Mouse (Mus musculus) spleen, postnatal 14 days (tissue): ENCODE results near the gene Esr1.
"Not testable (repeated sequence)": the region's sequence is repeated elsewhere in the genome, so short reads cannot be mapped to it uniquely, and the experiment has no call there.

Experiments used
- DNase-seq, 2 experiments: peaks; one replicate each; pipeline ENCODE4 v3.0.0; 2021 to 2022; ENCODE audit warnings: low spot score in 2 of 2

Esr1 gene

GRCm38 (mm10) chr10:4611386-4612155 is at the start of gene Esr1:
Esr1 (plus strand) TSS chr10:4611593.
- no peak for DNase-seq

GRCm38 (mm10) chr10:4565148-4565547 is 46.2 kb upstream of the Esr1 start:
- DNase-seq = no peak

DNA sequence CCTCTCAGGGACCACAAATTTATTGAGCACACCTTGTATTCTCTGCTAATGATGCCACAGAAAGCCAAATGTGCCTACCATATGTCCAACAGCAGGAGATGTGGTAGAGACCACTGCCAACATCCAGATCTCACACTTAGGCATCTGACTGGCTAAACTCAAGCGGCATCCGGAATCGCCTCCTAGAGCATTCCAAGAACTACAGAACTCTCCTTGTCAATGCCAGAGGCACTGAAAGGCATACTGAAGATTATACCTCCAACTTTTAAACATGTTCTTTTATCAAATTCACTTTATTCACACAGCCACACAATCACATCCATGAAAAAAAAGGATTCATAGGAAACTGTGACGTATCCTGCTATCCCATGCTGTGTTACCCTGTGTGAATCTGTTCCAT is 40.6 kb upstream of the Esr1 start:
- DNase-seq = no peak

DNA sequence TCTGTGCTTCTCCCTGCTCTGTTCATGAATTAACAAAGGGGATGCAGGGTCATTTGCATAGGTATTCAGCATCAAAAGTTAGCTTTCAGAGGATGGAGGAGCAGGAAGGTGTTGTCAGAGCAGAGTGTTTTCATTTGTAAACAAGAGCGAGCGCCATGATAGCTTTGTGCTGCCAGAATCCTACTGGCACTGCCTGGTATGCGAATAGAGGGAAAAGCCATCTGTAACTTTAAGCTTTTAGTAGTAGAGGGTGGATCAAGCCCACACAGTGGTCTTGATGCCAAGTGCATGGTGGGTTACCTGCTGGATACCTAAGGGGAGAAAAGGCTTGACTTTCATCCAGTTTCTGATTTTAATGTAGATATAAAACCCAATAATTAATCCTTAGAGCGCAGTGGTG is 40.1 kb upstream of the Esr1 start:
- DNase-seq = no peak

- DNase-seq = no peak
Measured at GRCm38 (mm10) chr10:4581905-4582304, 29.5 kb upstream of the Esr1 start.

GRCm38 (mm10) chr10:4586691-4587090 is 24.7 kb upstream of the Esr1 start:
- no peak for DNase-seq

- DNase-seq = no peak
Measured at GRCm38 (mm10) chr10:4589576-4589975, 21.8 kb upstream of the Esr1 start.

GRCm38 (mm10) chr10:4590956-4591355 is 20.4 kb upstream of the Esr1 start:
- DNase-seq = no peak

- DNase-seq = no peak
Measured at GRCm38 (mm10) chr10:4593828-4594227, 17.6 kb upstream of the Esr1 start.

DNA sequence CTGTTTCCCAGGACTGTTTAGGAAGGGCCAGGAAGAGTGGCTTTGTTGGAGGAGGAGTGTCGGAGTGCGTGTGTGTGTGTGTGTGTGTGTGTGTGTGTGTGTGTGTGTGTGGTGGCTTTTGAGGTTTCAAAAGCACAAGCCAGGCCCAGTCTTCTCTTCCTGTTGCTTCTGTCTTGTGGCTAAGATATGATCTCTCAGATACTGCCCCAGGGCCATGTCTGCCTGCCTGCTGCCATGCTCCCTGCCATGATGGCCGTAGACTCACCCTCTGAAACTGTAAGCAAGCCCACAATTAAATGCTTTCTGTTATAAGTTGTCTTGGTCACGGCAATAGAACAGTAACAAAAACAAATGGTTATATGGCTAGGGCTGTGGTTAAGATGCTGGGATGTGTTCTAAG is 14.2 kb upstream of the Esr1 start:
- DNase-seq = no peak

DNA sequence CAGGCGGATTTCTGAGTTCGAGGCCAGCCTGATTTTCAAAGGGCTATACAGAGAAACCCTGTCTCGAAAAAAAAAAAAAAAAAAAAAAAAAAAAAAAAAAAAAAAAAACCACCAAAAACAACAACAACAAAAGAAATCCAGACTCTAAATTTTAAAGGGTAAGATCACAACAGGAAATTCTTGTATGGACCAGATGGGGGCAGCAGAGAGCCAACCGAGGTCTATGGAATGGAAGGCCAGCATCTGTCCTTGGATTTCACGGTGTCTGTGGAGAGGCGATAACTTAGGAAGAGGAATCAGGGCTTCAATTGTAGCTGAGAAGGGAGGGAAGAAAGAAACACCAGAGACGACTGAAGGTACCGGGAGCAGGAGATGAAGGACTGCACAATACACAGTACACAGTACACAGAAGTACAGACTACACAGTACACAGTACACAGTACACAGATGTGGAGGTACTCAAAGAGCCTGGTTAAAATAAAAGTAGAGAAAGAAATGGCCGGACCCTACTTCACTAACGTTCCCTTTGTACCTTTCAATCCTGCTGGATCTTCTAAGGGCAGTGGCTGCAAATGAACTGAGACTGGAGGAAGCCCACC is 13.1 kb upstream of the Esr1 start:
- no peak for DNase-seq

DNA sequence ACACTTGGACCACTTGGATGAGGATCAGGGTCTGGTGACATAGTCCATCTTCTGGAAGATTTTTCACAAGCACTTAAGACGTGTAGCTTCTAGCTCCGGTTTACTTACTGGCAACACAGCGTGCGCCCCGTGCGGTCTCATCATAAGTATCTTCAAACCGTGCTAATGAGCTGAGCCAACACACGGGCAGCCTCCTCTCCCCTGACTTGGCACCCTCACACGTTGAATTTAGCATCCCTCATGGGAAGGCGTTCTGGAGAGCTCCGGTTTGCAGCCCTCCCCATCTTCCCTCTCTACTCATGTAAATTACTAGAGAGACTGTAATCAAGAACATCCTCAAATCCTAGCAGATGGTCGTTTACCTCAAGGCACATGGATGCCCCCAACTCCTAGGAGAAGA is 12.5 kb upstream of the Esr1 start:
- no peak for DNase-seq

DNA sequence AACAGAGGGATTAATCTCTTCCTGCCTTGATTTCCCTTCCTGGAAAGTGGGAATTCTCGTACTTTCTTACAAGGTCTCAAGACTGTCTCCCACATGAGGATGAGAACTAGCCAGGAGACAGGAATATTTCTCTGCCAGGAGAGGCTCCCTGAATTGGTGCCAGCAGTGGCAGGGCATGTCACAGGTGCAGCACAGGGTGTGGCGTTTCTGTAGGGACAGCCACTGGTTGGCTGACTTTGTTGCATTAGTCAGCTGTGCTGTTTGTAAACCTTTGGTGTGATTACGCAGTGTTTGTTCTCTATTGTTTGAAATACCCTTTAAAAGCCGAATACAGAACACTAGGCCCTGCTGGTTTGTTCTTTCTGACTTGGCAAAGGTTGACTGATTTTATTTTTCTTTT is 11.8 kb upstream of the Esr1 start:
- no peak for DNase-seq

GRCm38 (mm10) chr10:4600796-4601474 is 10.5 kb upstream of the Esr1 start:
- DNase-seq = no peak

GRCm38 (mm10) chr10:4601612-4602011 is 9.8 kb upstream of the Esr1 start:
- DNase-seq = not testable (repeated sequence)

DNA sequence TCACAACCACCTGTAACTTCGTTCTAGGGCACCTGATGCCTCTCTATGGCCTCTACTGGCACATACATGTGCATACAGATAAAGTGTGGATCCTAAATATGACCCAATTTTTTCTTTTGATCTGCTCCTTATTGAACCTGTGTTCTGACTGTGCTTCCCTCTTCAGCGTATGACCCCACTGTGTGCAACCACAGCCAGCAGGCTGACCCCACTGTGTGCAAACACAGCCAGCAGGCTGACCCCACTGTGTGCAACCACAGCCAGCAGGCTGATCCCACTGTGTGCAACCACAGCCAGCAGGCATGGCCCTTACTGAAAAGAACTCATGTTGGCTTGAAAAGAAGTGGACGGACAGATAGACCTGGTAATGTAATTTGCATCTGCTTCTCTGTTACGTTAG is 8.9 kb upstream of the Esr1 start:
- no peak for DNase-seq

- DNase-seq = no peak
Measured at GRCm38 (mm10) chr10:4604527-4605209, 6.7 kb upstream of the Esr1 start.

GRCm38 (mm10) chr10:4610234-4610633 is 1.2 kb upstream of the Esr1 start:
- DNase-seq = no peak

DNA sequence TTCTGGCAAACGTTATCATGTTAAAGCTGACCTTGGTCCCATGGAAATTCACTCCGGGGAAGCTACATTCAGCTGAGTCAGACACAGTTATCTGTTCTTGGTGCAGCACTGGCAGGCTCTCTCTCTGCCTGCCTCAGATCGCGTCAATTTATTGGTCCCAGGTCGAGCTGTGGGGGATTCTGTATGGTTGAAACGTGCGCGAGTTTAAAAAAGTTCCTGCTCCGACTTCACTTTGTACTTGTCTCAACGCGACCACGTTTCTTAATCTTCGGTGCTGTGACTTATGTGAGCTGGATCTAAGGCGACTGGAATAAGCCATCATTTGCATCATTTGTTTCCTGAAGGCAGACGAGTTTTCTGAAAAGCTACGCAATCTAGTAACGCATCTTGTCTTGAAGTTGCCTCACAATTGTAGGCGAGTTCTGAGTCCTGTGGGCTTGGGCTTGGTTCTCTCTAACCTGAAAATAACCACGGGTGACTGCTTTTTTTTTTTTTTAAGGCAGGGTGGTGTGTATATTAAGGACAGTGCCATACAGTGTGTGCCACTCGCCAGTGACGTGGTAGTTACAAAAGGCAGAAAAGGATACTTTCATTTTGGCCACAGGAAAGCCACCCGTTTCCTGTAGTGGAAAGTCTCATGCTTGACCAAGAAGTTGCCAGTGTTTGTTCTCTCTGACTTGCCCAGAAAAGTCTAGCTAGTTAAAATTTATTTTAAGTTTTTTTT is 1.1 kb downstream of the Esr1 start:
- DNase-seq = no peak

GRCm38 (mm10) chr10:4618026-4618425 is 6.6 kb downstream of the Esr1 start:
- no peak for DNase-seq

DNA sequence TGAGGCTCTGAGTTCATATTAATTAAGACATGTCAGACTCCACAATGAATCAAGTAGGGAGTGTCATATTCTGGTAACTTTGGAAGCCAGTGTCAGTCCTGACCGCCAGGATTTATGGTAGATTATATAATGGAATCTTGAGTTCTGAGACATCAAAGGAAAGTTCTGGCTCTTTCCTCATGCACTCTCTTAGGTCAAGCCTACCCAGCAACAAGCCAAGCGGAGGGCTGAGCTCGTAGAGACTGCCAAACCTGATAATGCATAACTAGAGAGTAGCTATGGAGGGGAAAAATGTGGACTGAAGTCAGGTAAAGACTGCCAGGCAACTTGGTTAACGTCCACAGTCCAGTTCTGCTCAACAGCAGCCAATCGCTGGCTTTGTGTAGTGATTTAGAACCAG is 7.3 kb downstream of the Esr1 start:
- no peak for DNase-seq

DNA sequence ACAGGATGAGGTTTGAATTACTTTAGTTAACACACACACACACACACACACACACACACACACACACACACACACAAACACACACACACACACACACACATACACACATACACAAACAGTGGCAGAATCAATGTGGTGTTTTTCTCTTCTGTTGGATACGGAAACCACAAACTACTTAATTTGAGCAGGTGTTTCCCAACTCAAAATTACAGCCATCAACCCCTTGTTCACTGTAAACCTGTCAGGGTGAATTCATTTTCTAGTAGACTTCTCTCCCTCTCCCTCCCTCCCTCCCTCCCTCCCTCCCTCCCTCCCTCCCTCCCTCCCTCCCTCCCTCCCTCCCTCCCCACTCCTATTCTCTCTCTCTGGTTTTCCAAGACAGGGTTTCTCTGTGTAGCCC is 8.0 kb downstream of the Esr1 start:
- DNase-seq = not testable (repeated sequence)
